Mouse (Mus musculus) MN1 (cell line): ENCODE data around the gene Gpatch11.
"Not testable (repeated sequence)": the region's sequence is repeated elsewhere in the genome, so short reads cannot be mapped to it uniquely, and the experiment has no call there.

Source experiments
- DNase-seq: peaks from one replicate; pipeline ENCODE4 v3.0.0-alpha.2; 2016; ENCODE audit warnings: low spot score

Gene Gpatch11

GRCm38 (mm10) chr17:78834856-78835835, at the start of gene Gpatch11, which contains the start of gene Heatr5b:
TSS of gene Gpatch11 (plus strand) at chr17:78835567.
TSS of gene Heatr5b (minus strand) at chr17:78835364.
- peak; percentile 99 for DNase-seq

GRCm38 (mm10) chr17:78788273-78788672, 47.1 kb upstream of the Gpatch11 start:
- DNase-seq, result not testable (repeated sequence)

GRCm38 (mm10) chr17:78791068-78791689, 44.2 kb upstream of the Gpatch11 start:
- no peak for DNase-seq

GRCm38 (mm10) chr17:78791690-78792070, 43.7 kb upstream of the Gpatch11 start:
- DNase-seq, result no peak

- DNase-seq, result no peak
Measured at GRCm38 (mm10) chr17:78792122-78792521, 43.2 kb upstream of the Gpatch11 start.

- no peak for DNase-seq
Measured at GRCm38 (mm10) chr17:78794390-78794789, 41.0 kb upstream of the Gpatch11 start.

GRCm38 (mm10) chr17:78797222-78797621, 38.1 kb upstream of the Gpatch11 start:
- no peak for DNase-seq

GRCm38 (mm10) chr17:78809019-78809418, 26.3 kb upstream of the Gpatch11 start:
- peak; percentile 19 for DNase-seq

- no peak for DNase-seq
Measured at GRCm38 (mm10) chr17:78809582-78809981, 25.8 kb upstream of the Gpatch11 start.

- DNase-seq, result no peak
Measured at GRCm38 (mm10) chr17:78824346-78824745, 11.0 kb upstream of the Gpatch11 start.

GRCm38 (mm10) chr17:78836056-78836455, 689 bp downstream of the Gpatch11 start:
- peak; percentile 54 for DNase-seq

- no peak for DNase-seq
Measured at GRCm38 (mm10) chr17:78842271-78842928, 7.0 kb downstream of the Gpatch11 start.

- DNase-seq, result no peak
Measured at GRCm38 (mm10) chr17:78856243-78856642, 20.9 kb downstream of the Gpatch11 start.

- DNase-seq, result no peak
Measured at GRCm38 (mm10) chr17:78873886-78874285, 38.5 kb downstream of the Gpatch11 start.

GRCm38 (mm10) chr17:78881878-78882304, 46.5 kb downstream of the Gpatch11 start:
- no peak for DNase-seq

GRCm38 (mm10) chr17:78882401-78883112, 47.2 kb downstream of the Gpatch11 start, which contains the start of gene Eif2ak2:
TSS of gene Eif2ak2 (minus strand) at chr17:78882573.
- DNase-seq, result peak; percentile 92

GRCm38 (mm10) chr17:78883291-78883690, 47.9 kb downstream of the Gpatch11 start:
- no peak for DNase-seq

GRCm38 (mm10) chr17:78885286-78886065, 50.1 kb downstream of the Gpatch11 start:
- no peak for DNase-seq

GRCm38 (mm10) chr17:78888554-78888953, 53.2 kb downstream of the Gpatch11 start:
- no peak for DNase-seq

- DNase-seq, result no peak
Measured at GRCm38 (mm10) chr17:78889184-78889583, 53.8 kb downstream of the Gpatch11 start.

GRCm38 (mm10) chr17:78891020-78891419, 55.7 kb downstream of the Gpatch11 start:
- DNase-seq, result no peak
